Mouse (Mus musculus) forebrain, embryonic 14.5 days (tissue): Measurements from ENCODE around the gene Slc28a3. TPM values are rescaled to one million over a fixed set of nuclear protein-coding genes. Genes with fewer than 3 reads are reported as not detected.

Experiments
- ATAC-seq: fragments of 200-750 bp; cut with Nextera tagmentation; 2 replicates; pipeline ENCODE4 v1.8.0; 2017; ENCODE audit warnings: mild to moderate bottlenecking, moderate library complexity
- DNase-seq: peaks from one replicate; pipeline ENCODE4 v3.0.0-alpha.2; 2015; ENCODE audit warnings: low spot score
- H3K27ac ChIP-seq: fragments of 300-500 bp; sonication (generic); 2 replicates; pipeline ENCODE4 v1.5.1; 2014; ENCODE audit warnings: low read depth, mild to moderate bottlenecking, control low read depth, low read length, moderate library complexity
- H3K27me3 ChIP-seq: fragments of 300-500 bp; sonication (generic); replicated peaks from 2 replicates; pipeline ENCODE4 v1.6.1; 2014; ENCODE audit warnings: low read length, control low read depth, mixed read lengths; ENCODE audit not compliant: control insufficient read depth, insufficient read depth
- H3K36me3 ChIP-seq: fragments of 300-500 bp; sonication (generic); 2 replicates; pipeline ENCODE4 v1.6.1; 2014; ENCODE audit warnings: low read length, control low read depth; ENCODE audit not compliant: control insufficient read depth, insufficient read depth
- H3K4me1 ChIP-seq: fragments of 300-500 bp; sonication (generic); 2 replicates; pipeline ENCODE4 v1.6.1; 2014; ENCODE audit warnings: antibody characterized with exemption, low read length, control low read depth; ENCODE audit not compliant: control insufficient read depth, insufficient read depth
- H3K4me2 ChIP-seq: fragments of 300-500 bp; sonication (generic); 2 replicates; pipeline ENCODE4 v1.6.1; 2014; ENCODE audit warnings: mild to moderate bottlenecking, control low read depth, low read length
- H3K4me3 ChIP-seq: fragments of 300-500 bp; sonication (generic); 2 replicates; pipeline ENCODE4 v1.5.1; 2014; ENCODE audit warnings: low read depth, low read length, control low read depth
- H3K9ac ChIP-seq: fragments of 300-500 bp; sonication (generic); 2 replicates; pipeline ENCODE4 v1.6.1; 2014; ENCODE audit warnings: mild to moderate bottlenecking, low read length, control low read depth, moderate library complexity
- H3K9me3 ChIP-seq: fragments of 300-500 bp; sonication (generic); replicated peaks from 2 replicates; pipeline ENCODE4 v1.6.1; 2016; ENCODE audit warnings: low read length, control low read depth, mixed read lengths; ENCODE audit not compliant: control insufficient read depth
- WGBS: fragments of 180-500 bp; shearing (Covaris S2); extraction: QIAGEN DNeasy Blood & Tissue Kit; methylation state at CpG from one replicate; pipeline ENCODE4 v1.1.7; 2014; 5-methylcytosine and 5-hydroxymethylcytosine counted together
- polyA plus RNA-seq: library from polyadenylated mRNA; unstranded; fragments of >200 nt; fragmentation: Nextera tagmentation; extraction: Ambion mirVana; gene quantifications from 2 replicates; pipeline ENCODE4 v1.2.1, GENCODE M21; 2014

The Slc28a3 gene
- not detected in 2 replicates for polyA plus RNA-seq

GRCm38 (mm10) chr13:58610716-58611115, at the start of gene Slc28a3:
Gene Slc28a3, minus strand, starts transcription at chr13:58610877.
- DNase-seq (no peak), ATAC-seq (no peak)
- H3K9ac ChIP-seq, result no peak within 1 kb of the TSS
- H3K4me3 ChIP-seq, result no peak within 1 kb of the TSS
- no peak within 1 kb of the TSS for H3K27ac ChIP-seq
- no peaks in the 10 kb centered on the region for H3K36me3 ChIP-seq
- H3K27me3 ChIP-seq, result no peaks in the 10 kb centered on the region
- 10% methylated on average over 12 of the region's 12 CpGs for WGBS
- no peaks in the 10 kb centered on the region for H3K4me1 ChIP-seq
- no peaks in the 10 kb centered on the region for H3K9me3 ChIP-seq
- H3K4me2 ChIP-seq, result no peak within 1 kb of the TSS

GRCm38 (mm10) chr13:58657987-58658386, 47.3 kb upstream of the Slc28a3 start:
- H3K9me3 ChIP-seq, result no peaks in the 10 kb centered on the region
- WGBS, result 23% methylated on average over 9 of the region's 9 CpGs
- no peak overlapping the region for H3K27ac ChIP-seq
- H3K36me3 ChIP-seq, result no peaks in the 10 kb centered on the region
- no peaks in the 10 kb centered on the region for H3K27me3 ChIP-seq
- ATAC-seq, result no peak
- H3K4me1 ChIP-seq, result no peaks in the 10 kb centered on the region
- no peak overlapping the region for H3K4me2 ChIP-seq
- no peak for DNase-seq
- no peak overlapping the region for H3K4me3 ChIP-seq
- no peak overlapping the region for H3K9ac ChIP-seq

- Histone ChIP-seq H3K36me3 (no peaks in the 10 kb centered on the region), H3K27me3 (no peaks in the 10 kb centered on the region), H3K9me3 (no peaks in the 10 kb centered on the region), H3K27ac (no peak overlapping the region), H3K9ac (no peak overlapping the region), H3K4me3 (no peak overlapping the region), H3K4me1 (no peaks in the 10 kb centered on the region), H3K4me2 (no peak overlapping the region)
- ATAC-seq, result no peak
- 65% methylated on average over 3 of the region's 3 CpGs for WGBS
- DNase-seq, result no peak
Observed at GRCm38 (mm10) chr13:58656885-58657284, 46.2 kb upstream of the Slc28a3 start.

GRCm38 (mm10) chr13:58655552-58655951, 44.9 kb upstream of the Slc28a3 start:
- no peak for ATAC-seq
- H3K9ac ChIP-seq, result no peak overlapping the region
- no peak overlapping the region for H3K4me2 ChIP-seq
- no peaks in the 10 kb centered on the region for H3K9me3 ChIP-seq
- no peaks in the 10 kb centered on the region for H3K4me1 ChIP-seq
- WGBS, result 75% methylated on average over 10 of the region's 10 CpGs
- no peak overlapping the region for H3K4me3 ChIP-seq
- no peak overlapping the region for H3K27ac ChIP-seq
- no peaks in the 10 kb centered on the region for H3K27me3 ChIP-seq
- DNase-seq, result no peak
- no peaks in the 10 kb centered on the region for H3K36me3 ChIP-seq

GRCm38 (mm10) chr13:58640330-58640729, 29.7 kb upstream of the Slc28a3 start:
- Histone ChIP-seq H3K4me1 (no peaks in the 10 kb centered on the region), H3K36me3 (no peaks in the 10 kb centered on the region), H3K9ac (no peak overlapping the region), H3K9me3 (no peaks in the 10 kb centered on the region), H3K27ac (no peak overlapping the region), H3K27me3 (no peaks in the 10 kb centered on the region), H3K4me3 (no peak overlapping the region), H3K4me2 (no peak overlapping the region)
- WGBS, result 13% methylated on average over 6 of the region's 6 CpGs
- DNase-seq, result peak; percentile 76
- ATAC-seq, result no peak

GRCm38 (mm10) chr13:58638950-58639349, 28.3 kb upstream of the Slc28a3 start:
- ATAC-seq (peak; percentile 66), DNase-seq (peak; percentile 88)
- no peak overlapping the region for H3K27ac ChIP-seq
- H3K4me1 ChIP-seq, result no peaks in the 10 kb centered on the region
- no peak overlapping the region for H3K4me2 ChIP-seq
- 39% methylated on average over 4 of the region's 4 CpGs for WGBS
- H3K9ac ChIP-seq, result no peak overlapping the region
- no peak overlapping the region for H3K4me3 ChIP-seq
- H3K36me3 ChIP-seq, result no peaks in the 10 kb centered on the region
- H3K9me3 ChIP-seq, result no peaks in the 10 kb centered on the region
- H3K27me3 ChIP-seq, result no peaks in the 10 kb centered on the region

GRCm38 (mm10) chr13:58637360-58638002, 26.8 kb upstream of the Slc28a3 start:
- ATAC-seq, result peak; percentile 66; the same call in 1 of the 2 replicates

GRCm38 (mm10) chr13:58633887-58634286, 23.2 kb upstream of the Slc28a3 start:
- Histone ChIP-seq H3K9me3 (no peaks in the 10 kb centered on the region), H3K4me1 (no peaks in the 10 kb centered on the region), H3K4me3 (no peak overlapping the region), H3K27me3 (no peaks in the 10 kb centered on the region), H3K27ac (no peak overlapping the region), H3K4me2 (no peak overlapping the region), H3K9ac (no peak overlapping the region), H3K36me3 (no peaks in the 10 kb centered on the region)
- no peak for DNase-seq
- no peak for ATAC-seq
- 31% methylated on average over 4 of the region's 4 CpGs for WGBS

More at GRCm38 (mm10) chr13:58637360-58638002, 26.8 kb upstream of the Slc28a3 start:
- 20% methylated on average over 13 of the region's 13 CpGs for WGBS
- Histone ChIP-seq H3K4me2 (no peak overlapping the region), H3K27ac (no peak overlapping the region), H3K27me3 (no peaks in the 10 kb centered on the region), H3K9ac (no peak overlapping the region), H3K9me3 (no peaks in the 10 kb centered on the region), H3K36me3 (no peaks in the 10 kb centered on the region), H3K4me1 (no peaks in the 10 kb centered on the region), H3K4me3 (no peak overlapping the region)
- DNase-seq, result peak; percentile 91

GRCm38 (mm10) chr13:58630756-58631155, 20.1 kb upstream of the Slc28a3 start:
- WGBS, result 49% methylated on average over 10 of the region's 10 CpGs

More at GRCm38 (mm10) chr13:58630756-58631155, 20.1 kb upstream of the Slc28a3 start:
- Histone ChIP-seq H3K27me3 (no peaks in the 10 kb centered on the region), H3K9ac (no peak overlapping the region), H3K4me3 (no peak overlapping the region), H3K4me1 (no peaks in the 10 kb centered on the region), H3K9me3 (no peaks in the 10 kb centered on the region), H3K27ac (no peak overlapping the region), H3K36me3 (no peaks in the 10 kb centered on the region), H3K4me2 (no peak overlapping the region)
- no peak for ATAC-seq
- DNase-seq, result no peak
